Mouse (Mus musculus): ENCODE results near the gene Entpd3. TPM values are rescaled to one million over a fixed set of nuclear protein-coding genes. Genes with fewer than 3 reads are reported as not detected.

The Entpd3 gene
- 0.03 TPM in 1 of 2 replicates, not detected in the other for polyA plus RNA-seq (2012)

GRCm38 (mm10) chr9:120539662-120540251 is at the start of gene Entpd3:
Entpd3 (plus strand) TSS chr9:120539818.
- Histone ChIP-seq H3K4me3 (replicated peaks) (peak within 1 kb of the TSS; percentile 8), H3K27me3 (ENCODE audit: control insufficient read depth) (peaks cover 41% of the 10 kb centered on the region), H3K4me1 (ENCODE audit: control insufficient read depth) (peaks cover 3% of the 10 kb centered on the region), H3K9me3 (ENCODE audit: control insufficient read depth, low read length) (no peaks in the 10 kb centered on the region), H3K36me3 (ENCODE audit: control insufficient read depth) (no peaks in the 10 kb centered on the region)
- TF ChIP-seq TAL1 (IDR thresholded peaks at IDR 0.05; ENCODE audit: low read length) (no peak), GATA1 (IDR thresholded peaks at IDR 0.05; ENCODE audit: low read length) (no peak)

- no peaks in the 10 kb centered on the region for H3K9me3 ChIP-seq (ENCODE audit: control insufficient read depth, low read length)
- H3K36me3 ChIP-seq (ENCODE audit: control insufficient read depth) = peaks cover 29% of the 10 kb centered on the region
- TF ChIP-seq GATA1 (IDR thresholded peaks at IDR 0.05; ENCODE audit: low read length) = no peak
- no peak for TF ChIP-seq TAL1 (IDR thresholded peaks at IDR 0.05; ENCODE audit: low read length)
- H3K4me3 ChIP-seq (replicated peaks) = peak overlapping the region; percentile 95
- H3K27me3 ChIP-seq (ENCODE audit: control insufficient read depth) = no peaks in the 10 kb centered on the region; the same call in 1 of the 2 replicates
- H3K4me1 ChIP-seq (ENCODE audit: control insufficient read depth) = peaks cover 35% of the 10 kb centered on the region
Observed at GRCm38 (mm10) chr9:120491509-120491908, 48.1 kb upstream of the Entpd3 start.

DNA sequence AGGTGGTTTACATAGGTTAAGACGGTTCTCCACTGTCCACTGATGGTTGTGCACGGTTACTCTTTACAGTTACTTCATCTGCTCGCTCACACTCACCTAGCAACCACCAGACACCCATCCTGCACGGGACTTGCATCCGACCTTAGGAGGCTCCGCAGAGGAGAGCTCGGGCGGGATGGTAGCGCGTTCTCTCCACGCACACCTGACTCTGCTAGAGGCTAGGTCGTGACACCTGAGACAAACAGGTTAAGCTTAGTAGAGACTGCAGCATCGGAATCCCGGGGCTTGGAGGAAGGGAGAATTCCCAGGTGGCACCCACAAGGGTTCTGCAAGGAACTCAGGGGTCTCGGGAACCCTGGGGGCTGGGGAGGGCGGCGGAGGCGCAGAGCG is 47.6 kb upstream of the Entpd3 start, which contains the start of gene Eif1b:
Gene Eif1b, plus strand, starts transcription at position 223 of the 390 bp plus-strand sequence.
- TF ChIP-seq GATA1 (IDR thresholded peaks at IDR 0.05; ENCODE audit: low read length) (no peak), TAL1 (IDR thresholded peaks at IDR 0.05; ENCODE audit: low read length) (no peak)
- H3K27me3 ChIP-seq (ENCODE audit: control insufficient read depth) = no peaks in the 10 kb centered on the region

DNA sequence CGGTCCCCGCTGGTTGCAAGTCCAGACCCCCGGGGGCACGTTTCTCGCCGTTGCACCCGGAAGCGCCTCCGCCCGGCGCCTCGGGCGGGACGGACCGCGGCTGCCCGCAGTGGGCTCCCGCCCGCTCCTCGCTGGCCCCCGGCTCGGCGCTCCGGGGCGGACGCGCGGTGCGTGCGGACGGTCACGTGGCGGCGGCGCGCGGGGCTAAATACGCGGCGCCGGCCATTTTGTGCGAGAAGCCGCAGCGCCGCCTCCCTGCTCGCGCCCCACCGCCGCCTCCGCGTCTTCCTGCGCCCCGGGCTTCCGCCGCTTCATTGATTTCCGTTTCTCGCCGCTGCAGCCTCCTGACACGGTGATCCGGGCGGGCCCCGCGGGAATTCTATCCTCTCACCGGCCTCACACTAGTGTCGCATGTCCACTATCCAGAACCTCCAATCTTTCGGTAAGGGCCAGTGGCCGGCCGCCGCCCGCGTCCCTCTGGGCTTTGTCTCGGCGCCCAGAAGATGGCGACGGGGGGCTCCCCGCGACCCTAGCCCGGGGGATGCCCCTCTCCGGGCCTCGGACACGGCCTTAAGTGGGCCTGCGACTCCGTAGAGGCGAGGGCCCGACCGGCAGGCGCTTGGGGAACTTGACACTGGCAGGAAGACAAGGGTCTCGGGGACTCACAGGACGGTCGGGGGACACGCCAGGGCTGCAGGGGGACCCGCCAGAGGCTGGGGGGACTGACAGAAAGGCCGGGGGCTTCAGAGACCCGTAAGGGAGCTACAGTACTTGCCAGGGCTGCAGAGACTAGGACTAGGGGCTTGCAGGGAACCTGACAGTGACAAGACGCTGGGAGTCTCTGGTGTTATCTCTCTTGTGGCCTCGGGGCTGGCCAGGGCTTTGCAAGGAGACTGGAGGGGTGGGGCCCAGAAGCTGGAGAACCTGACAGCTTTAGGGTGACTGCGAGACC is 46.9 kb upstream of the Entpd3 start:
- Histone ChIP-seq H3K4me3 (replicated peaks) (peak overlapping the region; percentile 95), H3K27me3 (ENCODE audit: control insufficient read depth) (no peaks in the 10 kb centered on the region), H3K4me1 (ENCODE audit: control insufficient read depth) (peaks cover 35% of the 10 kb centered on the region), H3K36me3 (ENCODE audit: control insufficient read depth) (peaks cover 39% of the 10 kb centered on the region), H3K9me3 (ENCODE audit: control insufficient read depth, low read length) (no peaks in the 10 kb centered on the region)
- TF ChIP-seq GATA1 (IDR thresholded peaks at IDR 0.05; ENCODE audit: low read length) = peak; percentile 44; the same call in 1 of the 2 replicates
- TF ChIP-seq TAL1 (IDR thresholded peaks at IDR 0.05; ENCODE audit: low read length) = no peak

More for the DNA sequence above, 47.6 kb upstream of the Entpd3 start, which contains the start of gene Eif1b:
- Histone ChIP-seq H3K4me1 (ENCODE audit: control insufficient read depth) (peaks cover 35% of the 10 kb centered on the region), H3K36me3 (ENCODE audit: control insufficient read depth) (peaks cover 33% of the 10 kb centered on the region), H3K9me3 (ENCODE audit: control insufficient read depth, low read length) (no peaks in the 10 kb centered on the region), H3K4me3 (replicated peaks) (peak within 1 kb of the TSS; percentile 95)

- no peak for TF ChIP-seq TAL1 (IDR thresholded peaks at IDR 0.05; ENCODE audit: low read length)
- no peak for TF ChIP-seq GATA1 (IDR thresholded peaks at IDR 0.05; ENCODE audit: low read length)
- H3K4me1 ChIP-seq (ENCODE audit: control insufficient read depth) = peaks cover 35% of the 10 kb centered on the region
Observed at GRCm38 (mm10) chr9:120493781-120494180, 45.8 kb upstream of the Entpd3 start.

GRCm38 (mm10) chr9:120496691-120497090 is 42.9 kb upstream of the Entpd3 start:
- TF ChIP-seq TAL1 (IDR thresholded peaks at IDR 0.05; ENCODE audit: low read length) = no peak
- no peak for TF ChIP-seq GATA1 (IDR thresholded peaks at IDR 0.05; ENCODE audit: low read length)
- H3K27me3 ChIP-seq (ENCODE audit: control insufficient read depth) = no peaks in the 10 kb centered on the region
- peaks cover 39% of the 10 kb centered on the region for H3K36me3 ChIP-seq (ENCODE audit: control insufficient read depth)
- peaks cover 34% of the 10 kb centered on the region for H3K4me1 ChIP-seq (ENCODE audit: control insufficient read depth)
- no peaks in the 10 kb centered on the region for H3K9me3 ChIP-seq (ENCODE audit: control insufficient read depth, low read length)
- no peak overlapping the region for H3K4me3 ChIP-seq (replicated peaks)

More at GRCm38 (mm10) chr9:120493781-120494180, 45.8 kb upstream of the Entpd3 start:
- Histone ChIP-seq H3K27me3 (ENCODE audit: control insufficient read depth) (no peaks in the 10 kb centered on the region), H3K9me3 (ENCODE audit: control insufficient read depth, low read length) (no peaks in the 10 kb centered on the region), H3K4me3 (replicated peaks) (peak overlapping the region; percentile 95), H3K36me3 (ENCODE audit: control insufficient read depth) (peaks cover 39% of the 10 kb centered on the region)

- no peak overlapping the region for H3K4me3 ChIP-seq (replicated peaks)
- no peak for TF ChIP-seq TAL1 (IDR thresholded peaks at IDR 0.05; ENCODE audit: low read length)
- peaks cover 29% of the 10 kb centered on the region for H3K4me1 ChIP-seq (ENCODE audit: control insufficient read depth)
- H3K36me3 ChIP-seq (ENCODE audit: control insufficient read depth) = peaks cover 39% of the 10 kb centered on the region
- H3K9me3 ChIP-seq (ENCODE audit: control insufficient read depth, low read length) = no peaks in the 10 kb centered on the region
- no peaks in the 10 kb centered on the region for H3K27me3 ChIP-seq (ENCODE audit: control insufficient read depth)
Observed at GRCm38 (mm10) chr9:120497983-120498382, 41.6 kb upstream of the Entpd3 start.

DNA sequence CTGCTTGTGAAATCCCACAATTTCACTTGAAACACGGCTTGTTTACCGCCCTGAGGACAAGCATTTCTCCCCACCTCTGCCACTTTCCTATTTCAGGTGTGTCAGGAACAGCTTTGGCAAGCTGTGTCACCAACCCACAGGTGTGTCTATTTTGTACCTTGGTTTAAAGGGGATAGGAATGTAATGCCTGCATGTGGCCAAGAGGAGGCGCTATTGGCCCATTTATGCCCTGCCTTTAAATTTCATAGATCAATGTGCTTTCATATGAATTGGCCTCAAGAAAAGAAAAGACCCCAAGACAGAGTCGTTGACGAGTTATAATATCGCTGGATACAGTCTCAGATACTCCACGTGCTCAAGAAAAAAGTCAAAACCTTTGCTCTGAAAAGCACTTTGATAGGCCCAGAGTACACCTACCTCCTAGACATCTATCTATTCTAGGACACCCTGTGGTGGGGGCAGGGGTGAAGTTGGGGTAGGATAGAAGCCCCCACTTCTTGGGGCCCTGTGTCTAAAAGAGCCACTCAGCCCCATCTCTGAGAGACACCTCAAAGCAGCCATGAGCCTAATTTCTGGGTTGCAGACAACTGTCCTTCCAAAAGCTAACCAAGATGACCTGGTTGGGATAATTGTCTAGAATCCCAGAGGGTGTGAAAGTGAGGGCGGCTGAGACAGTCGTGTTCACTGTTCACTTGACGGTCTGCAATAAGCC is 38.3 kb upstream of the Entpd3 start:
- H3K36me3 ChIP-seq (ENCODE audit: control insufficient read depth) = peaks cover 12% of the 10 kb centered on the region
- H3K9me3 ChIP-seq (ENCODE audit: control insufficient read depth, low read length) = peaks cover 3% of the 10 kb centered on the region
- H3K27me3 ChIP-seq (ENCODE audit: control insufficient read depth) = no peaks in the 10 kb centered on the region
- no peak overlapping the region for H3K4me3 ChIP-seq (replicated peaks)
- peaks cover 2% of the 10 kb centered on the region for H3K4me1 ChIP-seq (ENCODE audit: control insufficient read depth)
- TF ChIP-seq TAL1 (IDR thresholded peaks at IDR 0.05; ENCODE audit: low read length) (no peak), GATA1 (IDR thresholded peaks at IDR 0.05; ENCODE audit: low read length) (no peak)
